Mouse (Mus musculus) heart, postnatal 25 days (tissue): ENCODE data around the gene Gas7. TPM values are rescaled to one million over a fixed set of nuclear protein-coding genes. Genes with fewer than 3 reads are reported as not detected.

Experiments
- DNase-seq: peaks from one replicate; pipeline ENCODE4 v3.0.0; 2022; ENCODE audit warnings: low spot score
- intact Hi-C: fragments of 180-260 bp; cut with DNase I; formaldehyde crosslinking; loops from one replicate; pipeline ENCODE4 v1.15.1; 2025
- total RNA-seq, 2 experiments: library from RNA; stranded (reverse); gene quantifications; 2 replicates each; pipeline ENCODE4 v1.2.3; 2021

The Gas7 gene
- total RNA-seq, 2 experiments from 2014 or later = 11.0 to 12.5 TPM

- intact Hi-C loops = loop anchor here (2.0 to 5.0 kb wide), 5 partner anchors 135 to 535 kb away; partner anchors contain the start of gene Gas7
- peak; percentile 28 for DNase-seq
These were observed 192.5 kb downstream of the Gas7 start for GRCm38 (mm10) chr11:67647745-67648144.

GRCm38 (mm10) chr11:67648651-67649407, 193.6 kb downstream of the Gas7 start:
- intact Hi-C loops = loop anchor here (2.0 to 5.0 kb wide), 5 partner anchors 137 to 537 kb away; partner anchors contain the start of gene Gas7
- no peak for DNase-seq

GRCm38 (mm10) chr11:67649971-67650707, 194.9 kb downstream of the Gas7 start:
- intact Hi-C loops = loop anchor here (2.0 to 5.0 kb wide), 5 partner anchors 138 to 538 kb away; partner anchors contain the start of gene Gas7
- DNase-seq = no peak

GRCm38 (mm10) chr11:67651731-67652130, 196.5 kb downstream of the Gas7 start:
- intact Hi-C loops = no loop called here
- no peak for DNase-seq

- DNase-seq = no peak
These were observed 197.1 kb downstream of the Gas7 start for GRCm38 (mm10) chr11:67652194-67652892.

GRCm38 (mm10) chr11:67652893-67653255, 197.6 kb downstream of the Gas7 start:
- intact Hi-C loops = no loop called here

More at GRCm38 (mm10) chr11:67652194-67652892, 197.1 kb downstream of the Gas7 start:
- intact Hi-C loops = no loop called here

GRCm38 (mm10) chr11:67653521-67654090, 198.4 kb downstream of the Gas7 start:
- DNase-seq = no peak
- intact Hi-C loops = no loop called here

More at GRCm38 (mm10) chr11:67652893-67653255, 197.6 kb downstream of the Gas7 start:
- no peak for DNase-seq

GRCm38 (mm10) chr11:67654514-67654913, 199.3 kb downstream of the Gas7 start:
- DNase-seq = no peak
- intact Hi-C loops = no loop called here

GRCm38 (mm10) chr11:67655236-67655959, 200.2 kb downstream of the Gas7 start:
- intact Hi-C loops = no loop called here
- DNase-seq = no peak

- DNase-seq = no peak
- intact Hi-C loops = no loop called here
These were observed 201.1 kb downstream of the Gas7 start for GRCm38 (mm10) chr11:67656366-67656765.

GRCm38 (mm10) chr11:67656811-67657210, 201.6 kb downstream of the Gas7 start:
- DNase-seq = no peak
- intact Hi-C loops = loop anchor here (1.0 kb wide), 1 partner anchor 19 kb away; no protein-coding TSS in a partner anchor

GRCm38 (mm10) chr11:67657685-67658382, 202.6 kb downstream of the Gas7 start:
- intact Hi-C loops = loop anchor here (1.0 kb wide), 1 partner anchor 18 kb away; no protein-coding TSS in a partner anchor

GRCm38 (mm10) chr11:67661465-67661864, 206.2 kb downstream of the Gas7 start:
- intact Hi-C loops = no loop called here
- DNase-seq = no peak

More at GRCm38 (mm10) chr11:67657685-67658382, 202.6 kb downstream of the Gas7 start:
- no peak for DNase-seq

- intact Hi-C loops = no loop called here
- no peak for DNase-seq
These were observed 208.2 kb downstream of the Gas7 start for GRCm38 (mm10) chr11:67663437-67663836.

GRCm38 (mm10) chr11:67664261-67664660, 209.0 kb downstream of the Gas7 start:
- intact Hi-C loops = no loop called here
- DNase-seq = no peak

- no peak for DNase-seq
- intact Hi-C loops = no loop called here
These were observed 209.7 kb downstream of the Gas7 start for GRCm38 (mm10) chr11:67664918-67665317.

GRCm38 (mm10) chr11:67666129-67666528, 210.9 kb downstream of the Gas7 start:
- no peak for DNase-seq
- intact Hi-C loops = no loop called here

GRCm38 (mm10) chr11:67667531-67668332, 212.5 kb downstream of the Gas7 start:
- intact Hi-C loops = no loop called here
- DNase-seq = peak; percentile 55
